Mouse (Mus musculus) kidney, postnatal 0 days (tissue): Measurements from ENCODE around the gene Trpc6. TPM values are rescaled to one million over a fixed set of nuclear protein-coding genes. Genes with fewer than 3 reads are reported as not detected.

ENCODE experiments used
- ATAC-seq: fragments of 200-750 bp; cut with Nextera tagmentation; replicated peaks from 2 replicates; pipeline ENCODE4 v1.8.0; 2017; ENCODE audit warnings: low read depth, moderate number of reproducible peaks, moderate TSS enrichment, moderate library complexity; ENCODE audit not compliant: low FRiP score
- DNase-seq: peaks from one replicate; pipeline ENCODE4 v3.0.0-alpha.2; 2016; ENCODE audit warnings: low spot score
- H3K27ac ChIP-seq: fragments of 300-500 bp; sonication (generic); 2 replicates; pipeline ENCODE4 v1.5.1; 2014; ENCODE audit warnings: mild to moderate bottlenecking
- H3K27me3 ChIP-seq: fragments of 300-500 bp; sonication (generic); 2 replicates; pipeline ENCODE4 v1.6.1; 2014; ENCODE audit warnings: low read length, mixed read lengths; ENCODE audit not compliant: insufficient read depth
- H3K36me3 ChIP-seq: fragments of 300-500 bp; sonication (generic); 2 replicates; pipeline ENCODE4 v1.6.1; 2014; ENCODE audit warnings: low read length, mixed read lengths; ENCODE audit not compliant: insufficient read depth
- H3K4me1 ChIP-seq: fragments of 300-500 bp; sonication (generic); replicated peaks from 2 replicates; pipeline ENCODE4 v1.6.1; 2014; ENCODE audit warnings: antibody characterized with exemption, low read length, mixed read lengths; ENCODE audit not compliant: insufficient read depth
- H3K4me2 ChIP-seq: fragments of 300-500 bp; sonication (generic); 2 replicates; pipeline ENCODE4 v1.6.1; 2014; ENCODE audit warnings: mild to moderate bottlenecking, low read length, moderate library complexity, mixed read lengths
- H3K4me3 ChIP-seq: fragments of 300-500 bp; sonication (generic); replicated peaks from 2 replicates; pipeline ENCODE4 v1.5.1; 2014; ENCODE audit warnings: low read depth, low read length
- H3K9ac ChIP-seq: fragments of 300-500 bp; sonication (generic); 2 replicates; pipeline ENCODE4 v1.6.1; 2014; ENCODE audit warnings: low read depth, low read length
- H3K9me3 ChIP-seq: fragments of 300-500 bp; sonication (generic); replicated peaks from 2 replicates; pipeline ENCODE4 v1.6.1; 2016; ENCODE audit warnings: low read length, inconsistent platforms, mixed read lengths
- CTCF ChIP-seq: IDR thresholded peaks from 2 replicates; pipeline ENCODE4 v1.5.1; 2016; ENCODE audit warnings: antibody characterized with exemption, low read depth, mild to moderate bottlenecking, moderate library complexity
- WGBS: fragments of 180-500 bp; shearing (Covaris S2); extraction: QIAGEN DNeasy Blood & Tissue Kit; methylation state at CpG from one replicate; pipeline ENCODE4 v1.1.7; 2014; 5-methylcytosine and 5-hydroxymethylcytosine counted together
- polyA plus RNA-seq: library from polyadenylated mRNA; unstranded; fragments of >200 nt; fragmentation: Nextera tagmentation; extraction: Ambion mirVana; gene quantifications from 2 replicates; pipeline ENCODE4 v1.2.1, GENCODE M21; 2015

Gene Trpc6
- 0.89 and 0.98 TPM in 2 replicates for polyA plus RNA-seq

GRCm38 (mm10) chr9:8544041-8544794 is at the start of gene Trpc6:
Trpc6 (plus strand) TSS chr9:8544142.
- Histone ChIP-seq H3K36me3 (no peaks in the 10 kb centered on the region), H3K4me1 (peaks cover 4% of the 10 kb centered on the region; the same call in 1 of the 2 replicates), H3K27me3 (peaks cover 3% of the 10 kb centered on the region; the same call in 1 of the 2 replicates), H3K9ac (0 out of 2 replicates have a peak within 1 kb of the TSS, but pooled peaks have one; percentile 43), H3K4me3 (peak within 1 kb of the TSS; percentile 43), H3K27ac (no peak within 1 kb of the TSS), H3K9me3 (no peaks in the 10 kb centered on the region), H3K4me2 (peak within 1 kb of the TSS; percentile 77)
- DNase-seq (peak; percentile 72), ATAC-seq (peak; percentile 90)
- TF ChIP-seq CTCF, result no peak
- WGBS, result 2% methylated on average over 44 of the region's 44 CpGs

GRCm38 (mm10) chr9:8520911-8521310 is 23.0 kb upstream of the Trpc6 start:
- Histone ChIP-seq H3K9ac (no peak overlapping the region), H3K27me3 (no peaks in the 10 kb centered on the region), H3K36me3 (no peaks in the 10 kb centered on the region), H3K4me2 (no peak overlapping the region), H3K9me3 (no peaks in the 10 kb centered on the region), H3K27ac (no peak overlapping the region), H3K4me1 (no peaks in the 10 kb centered on the region), H3K4me3 (no peak overlapping the region)
- no peak for DNase-seq
- TF ChIP-seq CTCF, result no peak
- no peak for ATAC-seq

GRCm38 (mm10) chr9:8533670-8534069 is 10.3 kb upstream of the Trpc6 start:
- 84% methylated on average over 1 of the region's 1 CpGs for WGBS
- no peak for TF ChIP-seq CTCF

GRCm38 (mm10) chr9:8545236-8545635 is 1.3 kb downstream of the Trpc6 start:
- H3K4me3 ChIP-seq, result no peak overlapping the region
- no peaks in the 10 kb centered on the region for H3K9me3 ChIP-seq
- H3K36me3 ChIP-seq, result no peaks in the 10 kb centered on the region
- DNase-seq (no peak), ATAC-seq (no peak)
- H3K27ac ChIP-seq, result no peak overlapping the region
- TF ChIP-seq CTCF, result no peak
- H3K9ac ChIP-seq, result no peak overlapping the region
- peaks cover 4% of the 10 kb centered on the region; the same call in 1 of the 2 replicates for H3K4me1 ChIP-seq
- 86% methylated on average over 2 of the region's 2 CpGs for WGBS
- no peak overlapping the region for H3K4me2 ChIP-seq
- peaks cover 3% of the 10 kb centered on the region; the same call in 1 of the 2 replicates for H3K27me3 ChIP-seq

More at GRCm38 (mm10) chr9:8533670-8534069, 10.3 kb upstream of the Trpc6 start:
- Histone ChIP-seq H3K4me3 (no peak overlapping the region), H3K9me3 (no peaks in the 10 kb centered on the region), H3K4me1 (no peaks in the 10 kb centered on the region), H3K9ac (no peak overlapping the region), H3K4me2 (no peak overlapping the region), H3K27ac (no peak overlapping the region), H3K27me3 (no peaks in the 10 kb centered on the region), H3K36me3 (no peaks in the 10 kb centered on the region)
- no peak for DNase-seq
- no peak for ATAC-seq

GRCm38 (mm10) chr9:8558574-8558973 is 14.6 kb downstream of the Trpc6 start:
- peak; percentile 3 for DNase-seq

GRCm38 (mm10) chr9:8592618-8593017 is 48.7 kb downstream of the Trpc6 start:
- Histone ChIP-seq H3K9me3 (no peaks in the 10 kb centered on the region), H3K27me3 (no peaks in the 10 kb centered on the region), H3K4me3 (no peak overlapping the region), H3K4me2 (no peak overlapping the region), H3K9ac (no peak overlapping the region), H3K4me1 (no peaks in the 10 kb centered on the region), H3K27ac (no peak overlapping the region), H3K36me3 (no peaks in the 10 kb centered on the region)
- WGBS, result 54% methylated on average over 6 of the region's 6 CpGs
- ATAC-seq (peak; percentile 57; the same call in 1 of the 2 replicates), DNase-seq (peak; percentile 8)
- TF ChIP-seq CTCF, result peak; percentile 47; the same call in 1 of the 2 replicates

More at GRCm38 (mm10) chr9:8558574-8558973, 14.6 kb downstream of the Trpc6 start:
- no peak for TF ChIP-seq CTCF
- no peaks in the 10 kb centered on the region for H3K27me3 ChIP-seq
- H3K27ac ChIP-seq, result no peak overlapping the region
- WGBS, result 44% methylated on average over 1 of the region's 1 CpGs
- H3K9me3 ChIP-seq, result no peaks in the 10 kb centered on the region
- no peak overlapping the region for H3K4me2 ChIP-seq
- no peak for ATAC-seq
- H3K9ac ChIP-seq, result no peak overlapping the region
- H3K4me3 ChIP-seq, result no peak overlapping the region
- H3K36me3 ChIP-seq, result no peaks in the 10 kb centered on the region
- H3K4me1 ChIP-seq, result no peaks in the 10 kb centered on the region
